Mouse (Mus musculus) megakaryocyte, embryonic 14.5 days (primary cell): ENCODE measurements around the gene Tcp10c.
"Not testable (repeated sequence)": the region's sequence is repeated elsewhere in the genome, so short reads cannot be mapped to it uniquely, and the experiment has no call there.

Experiments used
- FLI1 ChIP-seq: IDR thresholded peaks from 2 replicates; pipeline ENCODE4 v1.6.1; 2012; ENCODE audit warnings: low read length, inconsistent platforms, mixed read lengths
- GATA1 ChIP-seq: IDR thresholded peaks from 3 replicates; pipeline ENCODE4 v1.6.1; 2012; ENCODE audit warnings: mixed read lengths, low read length, inconsistent platforms, borderline replicate concordance

DNA sequence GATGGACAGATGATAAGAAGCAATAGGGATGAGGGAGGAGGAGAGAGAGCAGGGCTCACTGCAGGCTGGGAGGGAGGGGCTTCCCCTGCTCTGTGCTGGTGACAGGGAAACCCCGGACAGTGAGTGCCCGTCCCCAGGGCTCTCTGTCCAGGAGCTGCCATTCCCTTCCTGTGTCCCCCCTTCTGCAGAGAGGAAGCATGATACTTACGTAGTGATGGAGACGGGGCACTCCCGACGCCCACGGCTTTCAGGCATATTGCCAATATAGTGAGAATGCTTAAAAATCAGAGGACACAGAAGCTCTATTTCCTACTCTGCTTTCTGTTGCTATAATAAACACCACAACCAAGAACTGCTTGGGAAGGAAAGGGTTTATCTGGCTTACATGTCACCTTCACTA, 14.3 kb downstream of the Tcp10c start:
- TF ChIP-seq FLI1, GATA1: not testable (repeated sequence)
